Mouse (Mus musculus) CD8-positive naive resting alpha-beta T cell, adult 57 days (primary cell): Measurements from ENCODE around the gene Adam21. TPM values are rescaled to one million over a fixed set of nuclear protein-coding genes. Genes with fewer than 3 reads are reported as not detected.

ENCODE experiments used
- total RNA-seq: library from RNA; stranded (reverse); gene quantifications from one replicate; pipeline ENCODE4 v1.2.4, GENCODE M21; 2023

The Adam21 gene
- 0.40 TPM for total RNA-seq

DNA sequence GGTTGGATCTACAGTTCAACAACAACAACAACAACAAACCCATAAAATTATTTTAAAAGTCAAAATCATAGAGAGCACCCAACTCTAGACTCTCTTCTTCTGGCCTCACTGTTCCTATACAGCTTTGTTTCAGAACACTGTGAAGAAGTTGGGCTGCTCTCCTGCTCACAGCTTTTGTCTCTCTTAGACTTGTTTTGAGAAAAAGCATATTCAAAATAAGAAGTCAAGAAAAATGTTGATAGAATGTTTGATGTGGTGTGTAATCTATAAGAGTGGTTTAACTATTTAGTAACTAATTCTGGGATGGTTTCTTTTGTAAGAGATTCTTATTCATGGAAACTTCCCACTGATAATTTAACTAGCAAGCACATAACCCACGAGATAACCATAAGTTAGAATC lies at the start of gene Adam21:
Gene Adam21 (minus strand): TSS at position 101 of the 400 bp plus-strand sequence.

DNA sequence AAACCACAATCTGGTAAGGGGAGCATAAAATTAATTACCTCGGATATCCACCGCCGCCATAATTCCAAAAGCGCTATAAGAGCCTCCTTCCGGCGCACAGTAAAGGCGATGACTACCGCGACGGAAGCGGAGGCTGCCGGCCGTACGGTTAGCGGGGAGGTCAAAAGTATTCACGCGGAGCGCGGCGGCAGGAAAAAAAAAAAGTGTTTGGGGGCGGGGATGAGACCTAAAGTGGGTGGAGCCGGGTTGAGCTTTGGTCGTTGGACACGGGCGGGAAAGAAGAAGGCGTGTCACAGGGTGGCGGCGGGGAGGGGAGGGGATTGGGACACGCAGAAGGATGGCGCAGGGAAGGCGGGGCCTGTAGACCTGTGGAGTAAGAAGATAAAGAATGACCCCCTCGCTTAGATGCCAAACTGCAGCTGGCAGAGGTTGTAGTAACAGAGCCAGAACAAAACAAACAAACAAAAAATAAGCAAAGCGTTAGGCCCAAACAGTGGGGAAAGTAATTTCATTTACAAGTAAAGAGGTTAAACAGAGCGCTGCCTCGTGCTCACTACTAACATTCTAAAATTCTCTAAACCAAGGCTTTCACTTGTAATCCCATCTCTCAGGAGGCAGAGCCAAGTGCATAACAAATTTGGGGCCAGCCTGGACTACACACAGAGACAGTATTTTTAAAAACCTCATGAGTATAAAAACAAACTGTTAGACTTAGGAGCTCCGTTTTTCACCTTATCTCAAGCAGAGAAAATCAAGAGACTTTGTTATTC lies 26.8 kb upstream of the Adam21 start, which contains the start of gene Med6:
Gene Med6 (minus strand): TSS at position 107 of the 770 bp plus-strand sequence.

DNA sequence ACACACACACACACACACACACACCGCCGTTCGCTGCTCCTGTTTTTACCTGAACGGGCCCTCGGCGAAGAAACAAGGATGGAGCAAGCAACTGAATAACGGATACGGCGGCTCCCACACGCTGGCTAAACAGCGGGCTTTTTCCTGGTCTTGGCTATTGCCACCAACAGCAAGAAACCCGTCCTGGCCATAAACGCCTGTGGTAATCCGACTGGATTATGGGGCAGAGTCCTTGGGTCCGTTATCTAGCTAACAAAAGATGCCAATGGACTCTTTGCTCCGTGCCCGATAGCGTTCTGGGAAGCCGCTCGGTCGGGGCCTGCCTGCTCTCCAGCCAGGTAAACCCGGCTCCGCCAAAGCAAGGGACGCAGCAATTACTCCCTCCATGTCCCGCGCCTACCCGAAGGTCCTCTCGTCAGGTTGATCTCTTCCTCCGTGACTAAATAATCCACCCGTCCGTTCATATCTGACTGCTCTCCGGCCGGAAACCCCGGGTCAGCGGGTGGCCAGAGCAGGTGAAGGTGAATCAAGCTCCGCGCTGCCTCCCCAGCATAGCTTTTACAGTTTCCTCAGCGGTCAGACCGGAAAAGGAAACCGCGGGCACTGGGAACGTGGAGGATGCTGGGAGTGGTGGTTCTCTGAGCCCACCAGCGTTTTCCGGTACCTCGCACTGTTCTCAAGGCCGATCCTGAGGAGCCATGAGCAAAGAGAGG lies 35.8 kb downstream of the Adam21 start, which contains the start of the genes Gm20498 and Synj2bp:
Gene Gm20498 (minus strand): TSS at position 590 of the 713 bp plus-strand sequence.
Gene Synj2bp (minus strand): TSS at position 596 of the 713 bp plus-strand sequence.

Other genes with a start within 250 kb of the Adam21 start
- not detected for gene Slc8a3, start 235.3 kb downstream of the Adam21 start, total RNA-seq
- 0.67 TPM for gene Gm4787, start 189.0 kb downstream of the Adam21 start, total RNA-seq
- gene Adam4, start 146.5 kb downstream of the Adam21 start, total RNA-seq, result 1.2 TPM
- 75.8 TPM for gene Cox16, start 83.3 kb downstream of the Adam21 start, total RNA-seq
- gene Gm20498, start 35.6 kb downstream of the Adam21 start, total RNA-seq, result 20.4 TPM
- 28.2 TPM for gene Synj2bp, start 35.6 kb downstream of the Adam21 start, total RNA-seq
- gene Med6, start 26.5 kb upstream of the Adam21 start, total RNA-seq, result 55.6 TPM
- not detected for gene Ttc9, start 62.8 kb upstream of the Adam21 start, total RNA-seq
- gene Map3k9, start 212.7 kb upstream of the Adam21 start, total RNA-seq, result 6.2 TPM